Mouse (Mus musculus): Measurements from ENCODE around the gene Zfyve28.

DNA sequence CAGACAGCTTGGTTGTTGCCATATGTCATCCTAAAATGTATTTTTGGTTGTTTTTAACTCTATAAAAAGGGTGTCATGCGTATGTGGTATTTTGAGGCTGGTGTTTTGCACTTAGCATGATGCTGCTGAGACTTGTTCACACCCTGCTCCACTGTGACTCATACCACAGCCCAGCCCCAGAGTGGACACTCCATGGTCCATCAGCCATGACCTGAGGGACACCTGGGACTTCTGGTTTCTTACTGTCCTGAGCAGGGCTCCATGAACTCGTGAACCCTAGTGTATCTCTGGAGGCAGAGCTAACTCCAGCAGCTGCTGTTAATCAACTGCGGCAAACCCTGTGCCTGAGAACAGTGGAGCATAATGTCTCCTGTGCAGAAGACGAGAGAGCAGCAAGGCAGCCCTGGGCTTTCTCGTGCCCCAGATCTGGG is 15.0 kb downstream of the Zfyve28 start:
- TF ChIP-seq CTCF (conservative IDR thresholded peaks at IDR 0.05; ENCODE audit: insufficient read depth, insufficient read length, low read depth, low read length) (no peak), POLR2A (IDR thresholded peaks at IDR 0.05; ENCODE audit: low read depth, low read length) (no peak)
